Mouse (Mus musculus) CH12.LX (cell line): ENCODE measurements around the gene Dnajb4. TPM values are rescaled to one million over a fixed set of nuclear protein-coding genes. Genes with fewer than 3 reads are reported as not detected.
"Not testable (repeated sequence)": the region's sequence is repeated elsewhere in the genome, so short reads cannot be mapped to it uniquely, and the experiment has no call there.

Experiments used
- DNase-seq: peaks from one replicate; pipeline ENCODE4 v3.0.0-alpha.2; 2013; ENCODE audit errors: extremely low read depth
- H3K27ac ChIP-seq: 2 replicates; pipeline ENCODE4 v1.5.1; 2012; ENCODE audit warnings: low read depth, mild to moderate bottlenecking, control low read depth, moderate library complexity; ENCODE audit not compliant: insufficient read depth
- H3K27me3 ChIP-seq: replicated peaks from 2 replicates; pipeline ENCODE3; 2012; ENCODE audit warnings: inconsistent platforms
- H3K36me3 ChIP-seq, 2 experiments: replicated peaks in 1 of 2; 2 replicates each; pipeline versions ENCODE3 to v1.6.1; 2012; ENCODE audit warnings: inconsistent platforms in 1 of 2, low read length in 1 of 2, mild to moderate bottlenecking in 1 of 2, mixed read lengths in 1 of 2, moderate library complexity in 1 of 2; ENCODE audit not compliant: control insufficient read depth in 1 of 2, insufficient read depth in 1 of 2
- H3K4me1 ChIP-seq, 2 experiments: 2 replicates each; pipeline ENCODE4 v1.6.1; 2012; ENCODE audit warnings: inconsistent platforms in 1 of 2, moderate library complexity in 1 of 2; ENCODE audit not compliant: insufficient read depth in 2 of 2, control insufficient read depth in 1 of 2
- H3K4me2 ChIP-seq: 2 replicates; pipeline ENCODE4 v1.6.1; 2012; ENCODE audit warnings: low read depth, mild to moderate bottlenecking, control low read depth; ENCODE audit not compliant: poor library complexity, insufficient read depth, severe bottlenecking
- H3K4me3 ChIP-seq, 3 experiments: fragments of 150-350 bp in 1 of 3; sonication (generic) in 1 of 3; replicated peaks in 1 of 3; 2 replicates each; pipeline versions ENCODE3 to v1.5.1; 2011 to 2012; ENCODE audit warnings: low read depth in 2 of 3, low read length in 2 of 3, mild to moderate bottlenecking in 2 of 3, moderate library complexity in 2 of 3, control low read depth in 1 of 3, improper control_type of control experiment in 1 of 3, inconsistent platforms in 1 of 3, mixed read lengths in 1 of 3; ENCODE audit not compliant: poor library complexity in 1 of 3
- H3K79me2 ChIP-seq: replicated peaks from 2 replicates; pipeline ENCODE4 v1.6.1; 2012; ENCODE audit warnings: mild to moderate bottlenecking, moderate library complexity; ENCODE audit not compliant: control insufficient read depth, poor library complexity, insufficient read depth, severe bottlenecking; ENCODE audit errors: extremely low read depth
- H3K9ac ChIP-seq: 2 replicates; pipeline ENCODE4 v1.6.1; 2012; ENCODE audit warnings: low read depth, mild to moderate bottlenecking, control low read depth, moderate library complexity; ENCODE audit not compliant: insufficient read depth
- H3K9me3 ChIP-seq: replicated peaks from 2 replicates; pipeline ENCODE3; 2012; ENCODE audit warnings: low read length, inconsistent platforms, mixed read lengths
- BHLHE40 ChIP-seq: IDR thresholded peaks from 2 replicates; pipeline ENCODE4 v1.6.1; 2011; ENCODE audit warnings: mild to moderate bottlenecking, low read depth, low read length, improper control_type of control experiment
- CHD2 ChIP-seq: IDR thresholded peaks from 2 replicates; pipeline ENCODE4 v1.6.1; 2011; ENCODE audit warnings: low read length, improper control_type of control experiment
- CTCF ChIP-seq, 2 experiments: IDR thresholded peaks in 1 of 2; conservative IDR thresholded peaks in 1 of 2; 2 replicates each; pipeline ENCODE4 v1.5.1; 2011 to 2012; ENCODE audit warnings: low read depth in 2 of 2, low read length in 2 of 2, improper control_type of control experiment in 1 of 2, inconsistent platforms in 1 of 2, mild to moderate bottlenecking in 1 of 2, moderate library complexity in 1 of 2
- ELF1 ChIP-seq: IDR thresholded peaks from 2 replicates; pipeline ENCODE4 v1.6.1; 2014; ENCODE audit warnings: low read depth, mild to moderate bottlenecking, inconsistent platforms, low read length, improper control_type of control experiment
- EP300 ChIP-seq: IDR thresholded peaks from 2 replicates; pipeline ENCODE4 v1.6.1; 2011; ENCODE audit warnings: low read length, improper control_type of control experiment
- ETS1 ChIP-seq: conservative IDR thresholded peaks from 2 replicates; pipeline ENCODE4 v1.6.1; 2012; ENCODE audit warnings: low read depth, mild to moderate bottlenecking, inconsistent platforms, low read length, improper control_type of control experiment, moderate library complexity
- IRF4 ChIP-seq: IDR thresholded peaks from 2 replicates; pipeline ENCODE4 v1.6.1; 2014; ENCODE audit warnings: low read depth, mild to moderate bottlenecking, inconsistent platforms, low read length, improper control_type of control experiment
- JUN ChIP-seq: IDR thresholded peaks from 2 replicates; pipeline ENCODE4 v1.6.1; 2011; ENCODE audit warnings: low read depth, mild to moderate bottlenecking, low read length, improper control_type of control experiment, moderate library complexity; ENCODE audit not compliant: insufficient read depth
- JUND ChIP-seq: conservative IDR thresholded peaks from 2 replicates; pipeline ENCODE4 v1.6.1; 2011; ENCODE audit warnings: low read depth, low read length, improper control_type of control experiment
- MAX ChIP-seq: IDR thresholded peaks from 2 replicates; pipeline ENCODE4 v1.6.1; 2011; ENCODE audit warnings: low read length, improper control_type of control experiment
- MXI1 ChIP-seq: IDR thresholded peaks from 2 replicates; pipeline ENCODE4 v1.6.1; 2011; ENCODE audit warnings: mild to moderate bottlenecking, low read depth, low read length, improper control_type of control experiment
- NELFE ChIP-seq: IDR thresholded peaks from 2 replicates; pipeline ENCODE4 v1.6.1; 2011; ENCODE audit warnings: low read depth, low read length, improper control_type of control experiment
- RAD21 ChIP-seq: IDR thresholded peaks from 2 replicates; pipeline ENCODE4 v1.6.1; 2011; ENCODE audit warnings: low read depth, mild to moderate bottlenecking, low read length, improper control_type of control experiment, moderate library complexity
- SIN3A ChIP-seq: IDR thresholded peaks from 2 replicates; pipeline ENCODE4 v1.6.1; 2012; ENCODE audit warnings: low read length, improper control_type of control experiment, inconsistent platforms
- SMC3 ChIP-seq: IDR thresholded peaks from 2 replicates; pipeline ENCODE4 v1.6.1; 2011; ENCODE audit warnings: low read depth, low read length, improper control_type of control experiment
- TBP ChIP-seq: conservative IDR thresholded peaks from 2 replicates; pipeline ENCODE4 v1.6.1; 2011; ENCODE audit warnings: low read depth, low read length, improper control_type of control experiment
- ZC3H11A ChIP-seq: IDR thresholded peaks from 2 replicates; pipeline ENCODE4 v1.6.1; 2012; ENCODE audit warnings: low read depth, mild to moderate bottlenecking, inconsistent platforms, low read length, improper control_type of control experiment
- ZNF384 ChIP-seq: IDR thresholded peaks from 2 replicates; pipeline ENCODE4 v1.6.1; 2012; ENCODE audit warnings: low read depth, low read length, improper control_type of control experiment, inconsistent platforms
- dilution Hi-C: fragments of 300-500 bp; cut with MboI; formaldehyde crosslinking; loops from 2 replicates; pipeline ENCODE4 v1.14.3; 2020; ENCODE audit warnings: low sequenced_read_pairs; ENCODE audit not compliant: extremely low pct_unique_long_range_greater_than_20kb, extremely low pct_ligation_motif_present
- in situ Hi-C: fragments of 300-500 bp; cut with MboI; formaldehyde crosslinking; loops from 3 replicates; pipeline ENCODE4 v1.14.3; 2019; ENCODE audit warnings: low sequenced_read_pairs, low pct_ligation_motif_present, low pct_unique_long_range_greater_than_20kb, mixed read lengths
- polyA plus RNA-seq: library from polyadenylated mRNA; unstranded; fragments of >175 nt; gene quantifications from 2 replicates; pipeline ENCODE4 v1.2.1, GENCODE M21; 2012; ENCODE audit warnings: low read depth; ENCODE audit not compliant: insufficient read length
- total RNA-seq, 2 experiments: library from RNA; depleted of rRNA; stranded (reverse); fragments of 300-350 nt in 1 of 2; fragments of >200 nt in 1 of 2; gene quantifications; 2 replicates each; pipeline ENCODE4 v1.2.3; 2012 to 2014

Dnajb4 gene
- total and polyA plus RNA-seq, 3 experiments: 11.7 to 26.4 (median 17.7) TPM

GRCm38 (mm10) chr3:152259409-152259808 lies 49.3 kb upstream of the Dnajb4 start:
- H3K27ac ChIP-seq, H3K4me1 ChIP-seq, H3K79me2 ChIP-seq, H3K27me3 ChIP-seq, H3K9ac ChIP-seq, H3K4me3 ChIP-seq, H3K9me3 ChIP-seq, H3K4me2 ChIP-seq, H3K36me3 ChIP-seq, dilution Hi-C loops: not testable (repeated sequence)
- in situ Hi-C loops: loop anchor here (25.0 kb wide), 1 partner anchor 478 kb away; no protein-coding TSS in a partner anchor
- DNase-seq: peak; percentile 88
- TF ChIP-seq SMC3 (peak; percentile 84), JUND (0 out of 2 replicates have a peak, but pooled peaks have one; percentile 42), BHLHE40 (0 out of 2 replicates have a peak, but pooled peaks have one; percentile 16), ETS1 (0 out of 2 replicates have a peak, but pooled peaks have one; percentile 7), ELF1 (peak; percentile 44; the same call in 1 of the 2 replicates), NELFE (peak; percentile 36; the same call in 1 of the 2 replicates), MAX (0 out of 2 replicates have a peak, but pooled peaks have one; percentile 14), ZC3H11A (peak; percentile 53), RAD21 (peak; percentile 94), ZNF384 (peak; percentile 78), TBP (peak; percentile 97), IRF4 (peak; percentile 63; the same call in 1 of the 2 replicates), CTCF (conservative IDR thresholded peaks at IDR 0.05 in 1 of 2, IDR thresholded peaks at IDR 0.05 in 1 of 2; ENCODE audit: low read depth in 2 of 2, low read length in 2 of 2) (peak; percentile 98)

GRCm38 (mm10) chr3:152257528-152257927 lies 47.4 kb upstream of the Dnajb4 start:
- dilution Hi-C loops: no loop called here
- TF ChIP-seq ZNF384: no peak
- no peak for TF ChIP-seq CHD2
- TF ChIP-seq SIN3A: no peak
- TF ChIP-seq MXI1: no peak
- peak; percentile 62 for TF ChIP-seq JUN
- TF ChIP-seq BHLHE40: no peak
- TF ChIP-seq IRF4: peak; percentile 73; the same call in 1 of the 2 replicates
- no peak for TF ChIP-seq MAX
- no peak for TF ChIP-seq ELF1
- peak; percentile 62; the same call in 1 of the 2 replicates for TF ChIP-seq JUND
- TF ChIP-seq EP300: peak; percentile 82
- TF ChIP-seq, all 38 proteins: peak for 4

More at GRCm38 (mm10) chr3:152257528-152257927, 47.4 kb upstream of the Dnajb4 start:
- no peak overlapping the region for H3K4me2 ChIP-seq
- H3K4me1 ChIP-seq: peaks cover 0 to 2% of the 10 kb centered on the region in 2 experiments; a peak in 1 of 4 replicates
- H3K27ac ChIP-seq: no peak overlapping the region
- H3K9me3 ChIP-seq: no peaks in the 10 kb centered on the region
- in situ Hi-C loops: loop anchor here (25.0 kb wide), 1 partner anchor 480 kb away; no protein-coding TSS in a partner anchor
- H3K4me3 ChIP-seq: no peak overlapping the region
- no peaks in the 10 kb centered on the region for H3K27me3 ChIP-seq
- no peaks in the 10 kb centered on the region for H3K36me3 ChIP-seq
- no peak for DNase-seq
- no peak overlapping the region for H3K9ac ChIP-seq
- no peaks in the 10 kb centered on the region for H3K79me2 ChIP-seq
